10 mouse cellular contexts compared by ENCODE assay signal in the genomic region with DNA sequence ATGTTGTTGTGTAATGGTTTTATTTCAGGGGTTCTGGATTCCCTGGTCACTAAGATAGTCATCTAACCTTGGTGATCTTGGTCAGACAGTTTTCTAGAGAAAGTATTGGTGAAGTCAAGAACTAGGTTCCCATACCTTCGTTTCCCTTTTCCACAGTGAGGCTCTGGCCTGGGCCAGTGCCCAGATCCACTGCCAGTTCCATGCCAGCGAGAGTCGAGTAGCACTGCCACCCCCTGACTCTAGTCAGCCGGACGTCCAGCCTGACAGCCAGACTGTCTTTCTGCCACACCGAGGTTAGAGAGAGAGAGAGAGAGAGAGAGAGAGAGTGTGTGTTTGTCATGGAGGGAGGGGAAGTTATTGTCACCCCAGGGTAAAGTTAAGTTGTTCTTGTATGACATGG. TPM values are rescaled to one million over a fixed set of nuclear protein-coding genes. Genes with fewer than 3 reads are reported as not detected.
A peak's percentile ranks its signal among the peaks of the same experiment; 100 is the strongest.
DNase-seq lines count a peak whose midpoint lies in the region; ATAC-seq and TF ChIP-seq lines count a peak whose summit lies in the region.
"Had no signal": no experiment of that assay in that cellular context is flagged by ENCODE, and none has a peak within 500 bp of the region (broad histone marks: within the 10 kb centered on the region; RNA-seq: fewer than 3 reads in every experiment).

No protein-coding gene starts in this region.

- H3K27ac ChIP-seq in kidney, postnatal 0 days = no peak overlapping the region
- H3K27ac ChIP-seq in embryonic facial prominence, embryonic 12.5 days = no peak overlapping the region
- no peak overlapping the region for H3K27ac ChIP-seq in hindbrain, postnatal 0 days
- H3K27ac ChIP-seq in midbrain, postnatal 0 days (ENCODE audit: low read depth, low read length) = no peak overlapping the region

- TF ChIP-seq CTCF in kidney, postnatal 0 days (IDR thresholded peaks at IDR 0.05; ENCODE audit: low read depth) = no peak
- no peak for TF ChIP-seq CTCF in hindbrain, postnatal 0 days (IDR thresholded peaks at IDR 0.05; ENCODE audit: low read depth)
- TF ChIP-seq CTCF in midbrain, postnatal 0 days (IDR thresholded peaks at IDR 0.05) = no peak

- H3K9me3 ChIP-seq in kidney, postnatal 0 days (replicated peaks; ENCODE audit: low read length) = no peaks in the 10 kb centered on the region
- no peaks in the 10 kb centered on the region for H3K9me3 ChIP-seq in embryonic facial prominence, embryonic 12.5 days
- no peaks in the 10 kb centered on the region for H3K9me3 ChIP-seq in hindbrain, postnatal 0 days (ENCODE audit: low read length)
- H3K9me3 ChIP-seq in midbrain, postnatal 0 days (ENCODE audit: low read length) = no peaks in the 10 kb centered on the region

- no peak for DNase-seq in kidney, postnatal 0 days (ENCODE audit: low spot score)
- DNase-seq in kidney, adult 8-10 months = no peak
- no peak for DNase-seq in hindbrain, postnatal 0 days (ENCODE audit: low spot score)
- DNase-seq in midbrain, postnatal 0 days (ENCODE audit: low spot score) = no peak
- no peak for DNase-seq in spleen, adult 18-20 months
- DNase-seq in adrenal gland, postnatal 36 days = no peak
- DNase-seq: gastrocnemius, postnatal 10 days; right cerebral cortex, adult 18-20 months had no signal

- no peak for ATAC-seq in kidney, postnatal 0 days (replicated peaks; ENCODE audit: low FRiP score, low read depth)
- no peak for ATAC-seq in embryonic facial prominence, embryonic 12.5 days (ENCODE audit: insufficient number of reproducible peaks, insufficient read depth, low FRiP score, low TSS enrichment)
- ATAC-seq in hindbrain, postnatal 0 days = no peak
- no peak for ATAC-seq in midbrain, postnatal 0 days (ENCODE audit: low FRiP score)
- no peak for ATAC-seq in granulocyte monocyte progenitor cell, adult 5-6 weeks (replicated peaks; ENCODE audit: poor library complexity, severe bottlenecking)

- H3K36me3 ChIP-seq in kidney, postnatal 0 days (ENCODE audit: insufficient read depth, low read length) = peaks cover 29% of the 10 kb centered on the region
- H3K36me3 ChIP-seq in embryonic facial prominence, embryonic 12.5 days = peaks cover 42% of the 10 kb centered on the region
- H3K36me3 ChIP-seq in hindbrain, postnatal 0 days (ENCODE audit: insufficient read depth, low read length) = peaks cover 44% of the 10 kb centered on the region
- peaks cover 35% of the 10 kb centered on the region for H3K36me3 ChIP-seq in midbrain, postnatal 0 days (ENCODE audit: insufficient read depth, low read length)

- 77% methylated on average over 6 of the region's 6 CpGs for WGBS in kidney, postnatal 0 days
- 86% methylated on average over 6 of the region's 6 CpGs for WGBS in embryonic facial prominence, embryonic 12.5 days
- WGBS in hindbrain, postnatal 0 days = 51% methylated on average over 6 of the region's 6 CpGs
- WGBS in midbrain, postnatal 0 days = 67% methylated on average over 6 of the region's 6 CpGs

- peaks cover 21% of the 10 kb centered on the region; the same call in 1 of the 2 replicates for H3K4me1 ChIP-seq in kidney, postnatal 0 days (replicated peaks; ENCODE audit: insufficient read depth, low read length)
- peaks cover 40% of the 10 kb centered on the region for H3K4me1 ChIP-seq in embryonic facial prominence, embryonic 12.5 days
- peaks cover 11% of the 10 kb centered on the region for H3K4me1 ChIP-seq in hindbrain, postnatal 0 days (ENCODE audit: insufficient read depth, low read length)
- peaks cover 34% of the 10 kb centered on the region for H3K4me1 ChIP-seq in midbrain, postnatal 0 days (ENCODE audit: insufficient read depth, low read length)

- H3K27me3 ChIP-seq in kidney, postnatal 0 days (ENCODE audit: insufficient read depth, low read length) = no peaks in the 10 kb centered on the region
- H3K27me3 ChIP-seq in embryonic facial prominence, embryonic 12.5 days = no peaks in the 10 kb centered on the region
- no peaks in the 10 kb centered on the region for H3K27me3 ChIP-seq in hindbrain, postnatal 0 days (ENCODE audit: insufficient read depth, low read length)
- no peaks in the 10 kb centered on the region for H3K27me3 ChIP-seq in midbrain, postnatal 0 days (ENCODE audit: insufficient read depth, low read length)

- peak overlapping the region; percentile 72 for H3K4me3 ChIP-seq in kidney, postnatal 0 days (replicated peaks; ENCODE audit: low read depth, low read length)
- H3K4me3 ChIP-seq in embryonic facial prominence, embryonic 12.5 days = peak overlapping the region; percentile 73
- peak overlapping the region; percentile 60 for H3K4me3 ChIP-seq in hindbrain, postnatal 0 days (ENCODE audit: low read length)
- peak overlapping the region; percentile 92 for H3K4me3 ChIP-seq in midbrain, postnatal 0 days (ENCODE audit: low read depth, low read length)

- no peak overlapping the region for H3K9ac ChIP-seq in kidney, postnatal 0 days (ENCODE audit: low read depth, low read length)
- H3K9ac ChIP-seq in embryonic facial prominence, embryonic 12.5 days = peak overlapping the region; percentile 82
- peak overlapping the region; percentile 71; the same call in 1 of the 2 replicates for H3K9ac ChIP-seq in hindbrain, postnatal 0 days (replicated peaks; ENCODE audit: low read length)
- H3K9ac ChIP-seq in midbrain, postnatal 0 days (replicated peaks; ENCODE audit: low read length, poor library complexity, severe bottlenecking) = peak overlapping the region; percentile 68

- peak overlapping the region; percentile 85 for H3K4me2 ChIP-seq in kidney, postnatal 0 days (ENCODE audit: low read length)
- peak overlapping the region; percentile 95 for H3K4me2 ChIP-seq in embryonic facial prominence, embryonic 12.5 days (replicated peaks)
- H3K4me2 ChIP-seq in hindbrain, postnatal 0 days (ENCODE audit: low read depth, low read length) = peak overlapping the region; percentile 82
- H3K4me2 ChIP-seq in midbrain, postnatal 0 days (ENCODE audit: low read depth, low read length, poor library complexity, severe bottlenecking) = peak overlapping the region; percentile 95

RNA-seq across cellular contexts. Expression of a gene that starts 1.1 kb away (rescaled TPM):
- polyA plus RNA-seq in kidney, postnatal 0 days (2015; fragmentation: Nextera tagmentation; extraction: Ambion mirVana) = 14.2 and 15.9 TPM in 2 replicates
- polyA plus RNA-seq in embryonic facial prominence, embryonic 12.5 days (2016; fragmentation: Nextera tagmentation; extraction: Ambion mirVana) = 32.0 and 34.0 TPM in 2 replicates
- 34.0 and 36.3 TPM in 2 replicates for total RNA-seq in hindbrain, postnatal 0 days (2014; rRNA removed)
- polyA plus RNA-seq in hindbrain, postnatal 0 days (2015; fragmentation: Nextera tagmentation; extraction: Ambion mirVana) = 45.4 and 47.6 TPM in 2 replicates
- 29.3 and 56.4 TPM in 2 replicates for total RNA-seq in midbrain, postnatal 0 days (2014; rRNA removed)
- polyA plus RNA-seq in midbrain, postnatal 0 days (2015; fragmentation: Nextera tagmentation; extraction: Ambion mirVana) = 47.5 and 50.6 TPM in 2 replicates
- 10 to 100 TPM; 11.0 to 11.5 TPM for total RNA-seq in adrenal gland, postnatal 36 days (2021)
- total RNA-seq in granulocyte monocyte progenitor cell, adult 5-6 weeks (2014; fragmentation: Nextera tagmentation) = 10.6 and 19.0 TPM in 2 replicates
- total RNA-seq in granulocyte monocyte progenitor cell, adult 5-6 weeks (2017) = 7.8 and 8.4 TPM in 2 replicates

RNA-seq across cellular contexts. Expression of a gene that starts 1.2 kb away (rescaled TPM):
- polyA plus RNA-seq in kidney, postnatal 0 days (2015; fragmentation: Nextera tagmentation; extraction: Ambion mirVana) = 15.9 and 17.8 TPM in 2 replicates
- polyA plus RNA-seq in embryonic facial prominence, embryonic 12.5 days (2016; fragmentation: Nextera tagmentation; extraction: Ambion mirVana) = 33.8 and 37.7 TPM in 2 replicates
- total RNA-seq in hindbrain, postnatal 0 days (2014; rRNA removed) = 18.9 and 31.2 TPM in 2 replicates
- polyA plus RNA-seq in hindbrain, postnatal 0 days (2015; fragmentation: Nextera tagmentation; extraction: Ambion mirVana) = 11.5 and 13.5 TPM in 2 replicates
- 20.6 and 22.6 TPM in 2 replicates for total RNA-seq in midbrain, postnatal 0 days (2014; rRNA removed)
- polyA plus RNA-seq in midbrain, postnatal 0 days (2015; fragmentation: Nextera tagmentation; extraction: Ambion mirVana) = 12.3 and 12.4 TPM in 2 replicates
- 10 to 100 TPM; 40.5 to 53.3 TPM for total RNA-seq in adrenal gland, postnatal 36 days (2021)
- total RNA-seq in granulocyte monocyte progenitor cell, adult 5-6 weeks (2014; fragmentation: Nextera tagmentation) = 28.1 and 30.8 TPM in 2 replicates
- total RNA-seq in granulocyte monocyte progenitor cell, adult 5-6 weeks (2017) = 9.9 and 10.9 TPM in 2 replicates

RNA-seq across cellular contexts. Expression of a gene that starts 4.6 kb away (rescaled TPM):
- polyA plus RNA-seq in kidney, postnatal 0 days (2015; fragmentation: Nextera tagmentation; extraction: Ambion mirVana) = 2.0 and 2.5 TPM in 2 replicates
- 1.5 and 2.1 TPM in 2 replicates for polyA plus RNA-seq in embryonic facial prominence, embryonic 12.5 days (2016; fragmentation: Nextera tagmentation; extraction: Ambion mirVana)
- total RNA-seq in hindbrain, postnatal 0 days (2014; rRNA removed) = not detected in 2 replicates
- polyA plus RNA-seq in hindbrain, postnatal 0 days (2015; fragmentation: Nextera tagmentation; extraction: Ambion mirVana) = 1.2 and 1.9 TPM in 2 replicates
- total RNA-seq in midbrain, postnatal 0 days (2014; rRNA removed) = not detected in 2 replicates
- polyA plus RNA-seq in midbrain, postnatal 0 days (2015; fragmentation: Nextera tagmentation; extraction: Ambion mirVana) = 1.4 and 2.5 TPM in 2 replicates
- total RNA-seq in adrenal gland, postnatal 36 days (2021) = 1 to 10 TPM; 3.2 to 3.4 TPM
- total RNA-seq in granulocyte monocyte progenitor cell, adult 5-6 weeks (2014; fragmentation: Nextera tagmentation) = not detected in 2 replicates
- not detected in 2 replicates for total RNA-seq in granulocyte monocyte progenitor cell, adult 5-6 weeks (2017)

RNA-seq across cellular contexts. Expression of a gene that starts 17.2 kb away (rescaled TPM):
- 64.9 and 65.8 TPM in 2 replicates for polyA plus RNA-seq in kidney, postnatal 0 days (2015; fragmentation: Nextera tagmentation; extraction: Ambion mirVana)
- polyA plus RNA-seq in embryonic facial prominence, embryonic 12.5 days (2016; fragmentation: Nextera tagmentation; extraction: Ambion mirVana) = 71.0 and 73.9 TPM in 2 replicates
- total RNA-seq in hindbrain, postnatal 0 days (2014; rRNA removed) = 43.0 and 51.0 TPM in 2 replicates
- polyA plus RNA-seq in hindbrain, postnatal 0 days (2015; fragmentation: Nextera tagmentation; extraction: Ambion mirVana) = 69.9 and 70.3 TPM in 2 replicates
- total RNA-seq in midbrain, postnatal 0 days (2014; rRNA removed) = 41.3 and 44.4 TPM in 2 replicates
- 72.4 and 75.7 TPM in 2 replicates for polyA plus RNA-seq in midbrain, postnatal 0 days (2015; fragmentation: Nextera tagmentation; extraction: Ambion mirVana)
- 100 to 1,000 TPM; 241 to 244 TPM for total RNA-seq in adrenal gland, postnatal 36 days (2021)
- 167 and 198 TPM in 2 replicates for total RNA-seq in granulocyte monocyte progenitor cell, adult 5-6 weeks (2014; fragmentation: Nextera tagmentation)
- 251 and 299 TPM in 2 replicates for total RNA-seq in granulocyte monocyte progenitor cell, adult 5-6 weeks (2017)

RNA-seq across cellular contexts. Expression of a gene that starts 17.6 kb away (rescaled TPM):
- 74.1 and 76.5 TPM in 2 replicates for polyA plus RNA-seq in kidney, postnatal 0 days (2015; fragmentation: Nextera tagmentation; extraction: Ambion mirVana)
- 43.5 and 49.9 TPM in 2 replicates for polyA plus RNA-seq in embryonic facial prominence, embryonic 12.5 days (2016; fragmentation: Nextera tagmentation; extraction: Ambion mirVana)
- 40.1 and 75.9 TPM in 2 replicates for total RNA-seq in hindbrain, postnatal 0 days (2014; rRNA removed)
- 77.9 and 82.8 TPM in 2 replicates for polyA plus RNA-seq in hindbrain, postnatal 0 days (2015; fragmentation: Nextera tagmentation; extraction: Ambion mirVana)
- 45.4 and 50.4 TPM in 2 replicates for total RNA-seq in midbrain, postnatal 0 days (2014; rRNA removed)
- 85.2 and 91.2 TPM in 2 replicates for polyA plus RNA-seq in midbrain, postnatal 0 days (2015; fragmentation: Nextera tagmentation; extraction: Ambion mirVana)
- 100 to 1,000 TPM; 117 to 170 TPM for total RNA-seq in adrenal gland, postnatal 36 days (2021)
- 10.5 and 13.4 TPM in 2 replicates for total RNA-seq in granulocyte monocyte progenitor cell, adult 5-6 weeks (2014; fragmentation: Nextera tagmentation)
- 24.9 and 25.7 TPM in 2 replicates for total RNA-seq in granulocyte monocyte progenitor cell, adult 5-6 weeks (2017)
